Mouse (Mus musculus) monocyte, adult 2 months (primary cell): ENCODE data around the gene Smg6.

Experiments
- DNase-seq, 2 experiments: peaks; one replicate each; pipeline ENCODE4 v3.0.0; 2022; ENCODE audit warnings: low spot score in 2 of 2, low read depth in 1 of 2

Smg6 gene

GRCm38 (mm10) chr11:75184986-75185385 lies 259.4 kb downstream of the Smg6 start:
- no peak for DNase-seq

GRCm38 (mm10) chr11:75189713-75190370 lies 264.2 kb downstream of the Smg6 start:
- no peak for DNase-seq

GRCm38 (mm10) chr11:75190371-75190724 lies 264.7 kb downstream of the Smg6 start:
- DNase-seq: peak; percentile 65 to 76

GRCm38 (mm10) chr11:75190905-75191441 lies 265.4 kb downstream of the Smg6 start, which contains the start of gene Dph1:
TSS of gene Dph1 (minus strand) at chr11:75191241.
- DNase-seq: no peak

GRCm38 (mm10) chr11:75191841-75192240 lies 266.2 kb downstream of the Smg6 start:
- no peak for DNase-seq

- peak in 1 of 2 experiments; percentile 60 for DNase-seq
Observed at GRCm38 (mm10) chr11:75192336-75193214, 267.0 kb downstream of the Smg6 start.

- peak in 1 of 2 experiments; percentile 19 for DNase-seq
Observed at GRCm38 (mm10) chr11:75193256-75194071, 267.8 kb downstream of the Smg6 start, which contains the start of gene Rtn4rl1. TSS of gene Rtn4rl1 (plus strand) at chr11:75193783.

- no peak for DNase-seq
Observed at GRCm38 (mm10) chr11:75194121-75194849, 268.7 kb downstream of the Smg6 start.

GRCm38 (mm10) chr11:75194850-75195461 lies 269.3 kb downstream of the Smg6 start:
- no peak for DNase-seq

- DNase-seq: no peak
Observed at GRCm38 (mm10) chr11:75196131-75196530, 270.5 kb downstream of the Smg6 start.

- no peak for DNase-seq
Observed at GRCm38 (mm10) chr11:75197956-75198355, 272.3 kb downstream of the Smg6 start.

GRCm38 (mm10) chr11:75198792-75199191 lies 273.2 kb downstream of the Smg6 start:
- no peak for DNase-seq

- no peak for DNase-seq
Observed at GRCm38 (mm10) chr11:75199951-75200350, 274.3 kb downstream of the Smg6 start.

GRCm38 (mm10) chr11:75200935-75201334 lies 275.3 kb downstream of the Smg6 start:
- DNase-seq: no peak

GRCm38 (mm10) chr11:75201721-75202120 lies 276.1 kb downstream of the Smg6 start:
- DNase-seq: no peak

GRCm38 (mm10) chr11:75203926-75204325 lies 278.3 kb downstream of the Smg6 start:
- no peak for DNase-seq

GRCm38 (mm10) chr11:75204472-75204871 lies 278.8 kb downstream of the Smg6 start:
- DNase-seq: no peak

- DNase-seq: no peak
Observed at GRCm38 (mm10) chr11:75206347-75206746, 280.7 kb downstream of the Smg6 start.

- no peak for DNase-seq
Observed at GRCm38 (mm10) chr11:75209363-75209762, 283.7 kb downstream of the Smg6 start.

- no peak for DNase-seq
Observed at GRCm38 (mm10) chr11:75210093-75210492, 284.5 kb downstream of the Smg6 start.
